Mouse (Mus musculus) right cerebral cortex, postnatal 25 days (tissue): ENCODE measurements around the gene Fn3k.
A peak's percentile ranks its signal among the peaks of the same experiment; 100 is the strongest.

ENCODE experiments used
- DNase-seq: peaks from one replicate; pipeline ENCODE4 v3.0.0; 2022

The Fn3k gene

GRCm38 (mm10) chr11:121434156-121435155, at the start of gene Fn3k:
Gene Fn3k, plus strand, starts transcription at chr11:121434913.
- DNase-seq = peak; percentile 95

DNA sequence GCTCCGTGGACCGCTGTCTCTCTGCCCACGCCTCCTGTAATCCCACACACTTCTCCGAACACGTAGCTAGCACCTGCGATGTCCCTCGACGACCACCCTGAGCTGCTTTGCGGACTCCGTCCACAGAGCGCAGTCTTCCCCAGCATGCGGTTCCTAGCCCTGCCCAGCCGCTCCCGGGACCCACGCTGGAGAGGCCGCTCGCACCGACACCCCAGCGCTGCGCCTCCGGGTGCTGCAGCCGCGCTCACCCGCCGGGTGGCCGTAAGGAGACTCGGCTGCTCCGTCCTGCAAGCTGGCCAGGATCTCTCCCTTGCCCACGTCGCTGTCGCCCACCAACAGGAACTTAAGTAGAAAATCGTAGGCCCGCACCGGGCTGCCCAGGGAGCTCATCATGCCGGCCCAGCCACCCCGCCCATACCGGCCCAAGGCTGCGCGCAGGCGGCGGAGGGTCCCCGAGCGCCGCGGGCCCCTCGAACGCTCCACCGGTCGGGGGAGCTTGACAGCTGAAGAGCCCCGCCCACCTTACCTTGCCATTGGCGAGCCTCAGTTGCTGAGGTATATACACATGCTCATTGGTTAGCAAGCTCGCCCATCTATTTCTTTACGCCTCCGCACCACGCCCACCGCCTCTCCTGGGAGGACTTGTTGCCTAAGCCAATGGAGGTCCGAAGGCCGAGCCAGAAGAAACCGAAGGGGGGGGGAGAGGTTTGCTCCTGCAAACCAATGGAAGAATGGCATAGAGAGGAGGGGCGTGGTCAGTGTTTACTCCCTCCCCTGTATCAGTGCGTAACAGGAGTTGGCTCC, 46.8 kb upstream of the Fn3k start, which contains the start of gene Rab40b:
TSS of gene Rab40b (minus strand) at position 502 of the 804 bp plus-strand sequence.
- peak; percentile 93 for DNase-seq

GRCm38 (mm10) chr11:121388554-121388945, 46.2 kb upstream of the Fn3k start:
- DNase-seq = no peak

- no peak for DNase-seq
These were observed 43.9 kb upstream of the Fn3k start for GRCm38 (mm10) chr11:121390793-121391192.

- no peak for DNase-seq
These were observed 42.3 kb upstream of the Fn3k start for GRCm38 (mm10) chr11:121392405-121392804.

DNA sequence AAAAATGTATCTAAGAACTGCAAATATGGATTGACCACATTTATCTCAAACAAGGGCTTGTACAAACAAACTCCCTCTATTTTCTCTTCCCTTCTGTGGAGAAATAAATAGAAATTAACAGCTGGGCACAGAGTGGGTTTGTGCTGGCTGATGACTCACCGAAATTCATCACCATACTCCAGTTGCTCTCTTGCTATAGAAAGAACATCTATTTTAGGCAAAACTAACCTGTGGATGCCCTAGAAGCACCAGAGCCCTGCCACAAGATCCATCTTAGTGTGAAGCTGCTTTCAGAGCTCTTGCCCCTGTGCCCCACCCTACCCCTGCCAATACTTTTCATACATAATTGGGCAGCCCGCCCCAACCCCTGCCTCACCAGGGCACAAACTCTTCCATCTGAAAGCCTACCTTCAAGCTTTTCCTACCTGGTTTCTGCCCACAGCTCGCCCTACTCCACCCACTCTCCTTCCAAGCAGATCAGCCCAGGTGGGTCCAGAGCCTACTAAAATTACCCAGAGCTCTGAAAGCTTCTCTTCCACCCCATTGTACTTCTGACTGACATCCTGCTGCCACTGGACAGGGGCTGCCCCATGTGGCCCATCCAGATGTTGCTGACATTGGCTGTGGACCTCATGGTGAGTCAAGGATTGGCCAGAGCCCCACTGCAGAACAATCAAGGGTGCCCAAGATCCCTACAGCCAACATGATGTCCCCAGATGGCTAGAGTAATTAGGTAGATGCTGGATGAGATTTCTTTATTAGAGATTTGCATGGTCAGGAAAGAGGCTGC, 27.2 kb upstream of the Fn3k start:
- peak; percentile 40 for DNase-seq

GRCm38 (mm10) chr11:121414762-121415161, 20.0 kb upstream of the Fn3k start:
- no peak for DNase-seq

DNA sequence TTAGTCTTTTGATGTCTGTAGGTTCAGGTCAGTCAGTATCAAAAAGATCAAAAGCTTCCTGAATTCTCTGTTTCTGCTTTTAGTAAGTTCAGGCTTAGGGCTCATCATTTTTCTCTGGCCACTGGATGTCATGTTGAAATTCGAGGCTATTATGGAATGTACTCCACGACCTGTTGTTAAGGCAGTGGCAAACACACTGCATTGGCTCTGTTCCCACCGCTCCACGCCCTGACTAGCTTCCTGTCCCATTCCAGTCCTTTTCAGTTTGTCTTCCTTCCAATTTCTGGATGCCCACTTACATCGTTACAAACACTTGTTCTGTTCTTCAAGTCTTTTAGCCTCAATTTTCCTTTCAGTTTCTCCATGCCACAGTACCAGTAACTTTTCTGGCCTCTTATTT, 19.4 kb upstream of the Fn3k start:
- no peak for DNase-seq

- DNase-seq = no peak
These were observed 16.7 kb upstream of the Fn3k start for GRCm38 (mm10) chr11:121417971-121418370.

GRCm38 (mm10) chr11:121418932-121419331, 15.8 kb upstream of the Fn3k start:
- DNase-seq = no peak

DNA sequence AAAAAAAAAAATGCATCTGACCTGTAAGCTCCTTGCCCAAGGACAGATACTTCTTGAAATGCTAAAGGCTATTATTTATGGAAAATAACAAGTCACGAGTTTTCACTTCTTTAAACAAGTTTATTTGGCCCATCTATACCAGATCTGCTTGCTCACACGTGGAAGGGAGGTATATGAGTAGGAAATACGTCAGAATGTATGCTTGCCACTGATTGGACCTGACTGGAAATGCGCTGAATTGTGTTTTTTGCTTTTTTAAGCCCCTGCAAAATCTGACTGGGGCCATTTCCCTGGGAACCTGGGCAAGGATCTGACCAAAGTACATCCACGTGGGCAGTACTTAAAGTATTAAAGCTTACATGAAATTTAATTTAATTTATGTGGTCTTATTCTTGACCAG, 14.3 kb upstream of the Fn3k start:
- DNase-seq = no peak

DNA sequence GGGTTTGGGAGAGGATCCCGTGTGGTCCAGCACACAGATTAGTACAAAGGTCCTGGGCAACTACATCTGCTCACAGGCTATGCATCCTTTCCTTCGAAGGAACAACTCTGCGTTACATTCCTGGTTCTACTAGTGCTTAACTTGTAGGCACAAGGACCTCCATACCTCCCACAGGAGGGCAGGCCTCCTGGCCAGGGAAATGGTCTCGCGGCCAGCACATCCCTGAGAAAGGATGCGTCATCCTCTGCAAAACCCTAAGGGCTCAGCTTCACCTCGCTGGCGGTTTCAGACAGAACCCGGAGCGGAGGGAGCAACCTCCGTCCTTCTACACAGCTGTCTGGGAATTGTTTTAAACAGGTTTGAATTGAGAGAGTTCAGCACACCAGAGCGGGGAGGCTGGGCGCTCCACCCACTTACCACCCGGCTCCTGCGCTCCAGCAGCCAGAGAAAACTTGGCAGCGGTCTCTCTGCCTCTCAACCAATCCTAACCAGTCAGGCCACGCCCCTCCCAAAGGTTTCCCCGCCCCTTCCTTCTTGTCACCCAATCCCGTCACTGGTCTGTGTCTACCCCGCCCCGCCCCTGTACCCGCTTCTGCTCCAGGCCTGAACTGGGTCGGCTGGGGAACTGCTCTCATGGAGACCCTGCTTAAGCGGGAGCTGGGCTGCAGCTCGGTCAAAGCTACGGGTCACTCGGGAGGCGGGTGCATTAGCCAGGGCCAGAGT, 13.7 kb upstream of the Fn3k start, which contains the start of gene Fn3krp:
TSS of gene Fn3krp (plus strand) at position 572 of the 723 bp plus-strand sequence.
- DNase-seq = peak; percentile 97

GRCm38 (mm10) chr11:121421553-121422173, 13.1 kb upstream of the Fn3k start:
- DNase-seq = no peak

DNA sequence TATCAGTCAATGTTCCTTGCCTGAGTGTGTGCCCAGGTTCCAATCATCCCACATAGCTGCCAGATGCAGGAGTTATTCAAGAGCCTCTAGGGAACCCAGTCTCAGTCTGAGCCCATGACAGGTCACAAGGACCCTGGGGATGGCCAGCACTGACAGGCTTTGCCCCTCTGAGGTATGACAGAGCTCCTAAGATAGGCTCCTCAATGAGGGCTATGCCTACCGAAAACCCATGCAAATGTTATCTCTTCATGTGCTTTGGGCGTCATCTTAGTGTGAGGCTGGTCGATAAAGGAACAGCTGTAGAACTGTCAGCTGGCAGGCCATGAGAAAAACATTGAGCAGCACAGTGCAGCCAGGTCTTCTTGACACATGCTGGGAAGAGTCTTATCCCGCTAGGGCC, 1.3 kb upstream of the Fn3k start:
- no peak for DNase-seq

- no peak for DNase-seq
These were observed 2.5 kb downstream of the Fn3k start for GRCm38 (mm10) chr11:121437236-121437635.

DNA sequence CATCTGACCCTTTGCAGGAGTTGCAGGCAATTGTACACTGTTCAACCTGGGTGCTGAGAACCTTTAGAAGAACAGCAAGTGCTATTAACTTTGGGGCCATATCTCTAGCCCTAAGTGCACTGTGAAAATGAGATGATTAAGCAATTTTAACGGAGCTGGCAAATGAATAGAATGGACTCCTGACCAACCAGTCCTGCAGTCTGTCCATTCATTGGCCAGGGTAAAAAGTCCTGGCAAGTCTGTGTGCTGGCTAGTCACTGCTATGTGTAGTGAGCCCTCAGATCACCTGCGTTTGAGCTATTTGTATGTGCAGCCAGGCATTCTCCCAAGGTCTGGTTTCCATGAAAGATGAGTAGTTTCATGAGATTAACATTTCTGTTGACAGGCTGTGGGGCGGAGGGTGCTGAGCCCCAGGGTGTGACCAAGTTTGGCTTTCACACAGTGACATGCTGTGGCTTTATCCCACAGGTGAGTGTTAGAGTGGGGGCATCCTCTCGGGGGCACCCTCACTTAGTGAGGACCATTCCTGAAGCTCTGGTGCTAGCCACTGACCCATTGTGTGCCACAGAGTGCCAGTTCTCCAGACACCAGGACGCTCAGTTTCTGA, 5.1 kb downstream of the Fn3k start:
- DNase-seq = no peak

DNA sequence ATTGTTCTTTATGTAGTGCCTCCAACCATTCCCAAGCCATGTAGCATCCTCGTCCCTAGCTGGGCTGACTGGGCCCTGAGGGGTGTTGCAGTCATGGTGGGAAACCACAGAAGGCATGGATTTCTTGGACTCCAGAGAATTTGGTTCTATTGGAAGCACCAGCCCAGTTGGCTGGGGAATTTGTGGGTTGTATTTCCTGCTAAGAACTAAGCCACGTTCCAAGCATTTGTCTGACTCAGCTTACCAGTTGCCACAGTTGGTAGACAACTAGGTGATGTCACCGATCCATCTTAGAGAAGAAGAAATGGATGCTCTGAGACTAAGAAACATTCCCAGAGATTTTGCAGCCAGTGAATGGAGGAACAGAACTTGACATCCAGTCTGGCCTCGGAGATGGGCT, 6.9 kb downstream of the Fn3k start:
- DNase-seq = no peak

- no peak for DNase-seq
These were observed 7.4 kb downstream of the Fn3k start for GRCm38 (mm10) chr11:121442076-121442475.

DNA sequence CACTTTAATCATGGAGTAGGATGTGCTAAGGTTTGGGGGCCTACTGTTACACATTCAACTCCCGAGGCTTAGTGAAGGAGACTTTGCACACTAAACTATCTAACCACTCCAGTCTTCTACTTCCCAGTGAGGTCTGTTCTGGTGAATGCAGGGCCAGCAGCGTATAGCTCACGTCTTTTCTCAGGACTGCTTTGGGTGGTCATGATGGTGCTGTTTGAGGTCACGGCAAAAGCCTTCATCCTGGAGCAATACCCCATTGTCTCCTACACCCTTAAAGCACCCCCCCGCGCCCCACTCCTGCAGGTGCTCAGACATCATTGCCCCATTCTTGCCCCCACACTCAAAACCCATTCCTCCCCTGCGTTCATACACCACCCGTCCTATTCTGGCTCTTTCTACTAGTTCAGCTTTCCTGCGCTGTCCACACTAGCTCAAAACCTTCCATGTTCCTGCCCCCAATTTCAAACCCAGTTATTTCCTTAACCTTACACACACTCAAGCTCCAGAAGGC, 16.6 kb downstream of the Fn3k start:
- DNase-seq = no peak

DNA sequence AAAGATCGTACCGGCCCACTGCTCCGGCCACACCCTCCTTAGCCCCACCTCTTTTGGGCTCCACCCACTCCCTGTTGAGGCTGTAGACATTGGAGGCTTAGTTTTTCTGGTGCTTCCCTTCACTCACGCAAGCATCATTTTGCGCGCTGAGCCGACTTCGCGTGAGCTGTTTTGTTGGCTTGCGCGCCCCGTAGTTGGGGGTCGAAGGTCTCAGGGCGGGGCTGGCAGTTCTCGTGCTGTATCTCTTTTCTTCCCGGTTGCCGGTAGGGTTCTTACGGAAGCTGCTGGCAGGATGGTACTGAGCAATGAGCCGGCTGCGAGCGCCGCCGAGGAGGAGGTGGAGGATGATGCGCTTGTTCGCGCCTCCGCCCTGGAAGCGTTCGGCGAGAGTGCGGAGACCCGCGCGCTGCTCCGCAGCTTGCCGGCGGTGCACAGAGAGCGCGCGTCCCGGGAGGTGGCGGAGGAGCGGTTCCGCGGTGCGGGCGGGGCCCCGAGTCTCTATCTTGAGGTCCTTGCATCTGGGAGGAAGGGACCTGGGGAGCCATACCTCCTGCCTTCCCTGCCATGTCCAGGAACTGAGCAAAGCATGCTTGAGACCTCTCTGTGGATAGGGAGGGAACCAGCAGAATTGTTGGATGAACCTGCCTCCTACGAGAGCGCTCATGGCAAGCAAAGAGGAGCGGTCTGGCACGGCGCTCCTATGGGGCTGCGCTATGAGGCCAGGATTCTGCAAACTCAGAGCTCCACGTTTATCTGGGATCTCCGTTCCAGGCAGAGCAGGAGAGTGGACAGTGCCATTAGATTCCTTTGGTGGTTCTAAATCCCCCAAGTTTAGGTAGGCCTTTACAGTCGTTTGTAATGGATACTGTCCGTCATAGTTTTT, 17.3 kb downstream of the Fn3k start, which contains the start of gene Tbcd:
TSS of gene Tbcd (plus strand) at position 197 of the 883 bp plus-strand sequence.
- DNase-seq = peak; percentile 95
